Mouse (Mus musculus) testis, postnatal 14 days (tissue): ENCODE measurements at regions not wholly inside any gene's neighbourhood (a gene's known extent, or its start where the extent isn't known, plus 50 kb on each side); places are given as distances from the start of the nearest gene placed in this dataset.

ENCODE experiments used
- DNase-seq: peaks from one replicate; pipeline ENCODE4 v3.0.0; 2021; ENCODE audit warnings: low spot score

DNA sequence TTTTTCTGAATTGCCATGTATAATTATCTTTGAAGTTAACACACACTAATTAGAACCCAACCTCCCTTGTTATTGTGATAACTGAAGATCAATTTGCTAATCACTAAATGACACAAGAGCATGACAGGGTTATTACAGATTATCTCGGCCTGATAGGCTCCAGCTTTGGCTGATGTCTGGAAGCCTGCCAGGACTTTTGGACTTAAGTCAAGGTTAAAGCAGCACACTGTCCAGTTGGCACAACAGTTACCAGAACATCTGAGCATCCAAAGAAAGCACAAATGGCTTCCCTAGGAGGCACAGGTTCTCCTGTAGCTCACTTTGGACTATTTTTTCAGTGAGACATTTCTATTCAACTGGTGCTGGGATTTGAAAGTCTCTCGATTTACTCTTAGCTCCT lies 475.0 kb upstream of the A730009L09Rik start:
- DNase-seq = no peak

DNA sequence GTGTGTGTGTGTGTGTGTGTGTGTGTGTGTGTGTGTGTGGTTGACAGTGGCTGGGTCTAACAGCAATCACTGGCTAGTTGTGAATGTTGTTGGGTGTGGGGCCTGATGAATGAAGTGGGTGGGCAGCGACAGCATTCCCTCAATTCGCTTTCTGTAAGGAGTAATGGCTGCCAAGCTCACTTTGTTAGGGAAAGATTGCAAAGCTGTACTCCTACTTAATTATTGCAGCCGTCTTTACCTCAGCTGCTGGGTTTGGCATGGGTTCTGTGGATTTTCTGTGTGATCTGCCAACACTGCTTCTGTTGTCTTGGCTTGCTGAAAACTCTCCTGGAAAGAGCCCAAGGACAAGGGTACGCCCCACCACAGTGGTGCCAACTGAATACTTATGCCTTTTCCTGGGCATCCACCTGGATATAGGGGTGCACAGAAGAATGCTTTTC lies 472.9 kb upstream of the A730009L09Rik start:
- peak; percentile 6 for DNase-seq

DNA sequence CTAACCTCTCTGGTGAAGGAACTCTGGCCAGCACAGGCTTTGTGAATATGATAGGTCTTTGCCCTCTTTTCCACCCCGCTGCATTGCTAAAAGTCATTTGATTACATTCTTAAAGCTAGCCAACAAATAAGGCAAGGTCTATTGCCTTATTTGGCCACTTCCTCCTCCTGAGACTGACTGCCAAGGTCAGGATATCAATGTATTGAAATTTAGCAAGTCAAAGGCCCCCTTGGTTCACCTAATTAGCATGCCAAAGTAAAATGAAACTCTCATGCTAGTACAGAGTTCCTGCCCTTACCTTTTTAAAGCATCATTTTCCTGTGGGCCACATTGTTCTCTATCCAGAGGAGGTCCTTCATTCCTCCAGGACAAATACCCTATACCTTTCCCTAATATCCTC lies 469.6 kb upstream of the A730009L09Rik start:
- DNase-seq = no peak
